Mouse (Mus musculus): ENCODE measurements around the gene Krt222.

DNA sequence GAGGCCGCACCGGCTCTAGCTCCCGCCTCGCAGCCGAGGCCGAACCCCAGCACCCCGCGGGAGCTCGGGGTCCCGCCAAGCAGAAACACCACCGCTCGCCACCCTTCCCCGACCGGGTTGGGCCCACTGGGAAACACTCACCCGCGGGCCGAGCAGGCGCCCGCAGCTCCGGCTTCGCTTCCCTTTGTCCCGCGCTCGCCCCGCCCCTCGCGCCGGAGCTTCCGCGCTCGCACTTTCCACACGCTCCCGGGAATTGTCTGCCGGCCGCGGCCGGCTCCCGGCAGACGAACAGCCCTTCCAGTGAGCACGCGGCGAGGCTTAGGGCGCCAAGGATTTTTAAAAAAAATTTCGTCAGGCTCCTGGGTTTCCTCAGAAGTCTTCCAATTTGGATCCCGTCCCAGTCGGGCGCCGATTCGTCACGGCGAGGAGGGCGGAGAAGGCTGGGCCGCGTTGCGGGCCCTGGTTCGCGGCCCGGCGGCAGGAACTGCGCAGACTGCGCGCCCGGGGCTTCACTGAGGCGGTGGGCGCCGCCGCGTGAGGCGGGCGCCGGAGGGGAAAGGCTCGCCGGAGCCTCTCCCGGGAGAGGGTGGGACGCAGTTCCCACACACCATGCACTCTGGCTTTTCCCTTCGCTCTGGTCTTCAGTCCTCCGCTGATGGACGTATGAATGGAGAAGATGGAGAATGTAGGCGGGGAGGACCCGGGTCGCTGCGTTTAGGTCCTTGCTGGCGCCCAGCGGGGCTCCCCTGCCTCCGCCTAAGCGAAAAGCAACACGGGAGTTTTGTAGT lies 13.4 kb downstream of the Krt222 start, which contains the start of gene Smarce1:
- TF ChIP-seq CTCF (IDR thresholded peaks at IDR 0.05; ENCODE audit: low read depth) (no peak), EP300 (IDR thresholded peaks at IDR 0.05; ENCODE audit: low read depth) (0 out of 2 replicates have a peak, but pooled peaks have one; percentile 14)

Data from heart, postnatal 0 days (tissue).